Mouse (Mus musculus): ENCODE measurements at regions not wholly inside any gene's neighbourhood (a gene's known extent, or its start where the extent isn't known, plus 50 kb on each side); places are given as distances from the start of the nearest gene placed in this dataset.

DNA sequence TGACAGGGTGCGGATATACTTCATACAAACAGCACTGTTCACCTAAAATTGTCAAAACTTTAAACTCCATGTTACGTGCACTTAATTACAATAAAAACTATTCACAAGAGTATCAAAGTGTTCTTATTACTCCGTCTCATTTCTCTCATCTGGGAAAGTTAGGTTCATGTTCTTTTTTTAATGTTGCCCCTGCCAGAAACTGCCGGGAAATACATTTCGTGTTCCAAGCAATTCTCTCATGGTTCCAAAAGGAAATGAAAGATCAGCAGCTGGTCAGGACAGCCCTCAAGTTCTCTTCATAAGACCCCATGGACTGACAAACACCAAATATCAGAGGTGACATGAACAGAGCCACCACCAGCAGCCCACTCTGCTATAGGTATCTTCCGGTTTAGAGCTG lies 565.7 kb downstream of the Nfib start:
- Histone ChIP-seq H3K4me3 (ENCODE audit: low read depth, low read length) (no peak overlapping the region), H3K27me3 (ENCODE audit: control insufficient read depth, insufficient read depth, low read length) (no peaks in the 10 kb centered on the region), H3K4me1 (ENCODE audit: control insufficient read depth, insufficient read depth, low read length) (no peaks in the 10 kb centered on the region), H3K27ac (replicated peaks; ENCODE audit: low read depth, low read length) (no peak overlapping the region), H3K9me3 (replicated peaks; ENCODE audit: control insufficient read depth, low read length) (no peaks in the 10 kb centered on the region), H3K4me2 (ENCODE audit: low read depth, low read length) (no peak overlapping the region), H3K9ac (replicated peaks; ENCODE audit: low read length) (no peak overlapping the region), H3K36me3 (replicated peaks; ENCODE audit: control insufficient read depth, insufficient read depth, low read depth, low read length) (no peaks in the 10 kb centered on the region)
- 93% methylated on average over 6 of the region's 6 CpGs for WGBS
- no peak for ATAC-seq (replicated peaks; ENCODE audit: insufficient number of reproducible peaks, low FRiP score, low TSS enrichment, low read depth)
- DNase-seq (ENCODE audit: low spot score), result no peak

DNA sequence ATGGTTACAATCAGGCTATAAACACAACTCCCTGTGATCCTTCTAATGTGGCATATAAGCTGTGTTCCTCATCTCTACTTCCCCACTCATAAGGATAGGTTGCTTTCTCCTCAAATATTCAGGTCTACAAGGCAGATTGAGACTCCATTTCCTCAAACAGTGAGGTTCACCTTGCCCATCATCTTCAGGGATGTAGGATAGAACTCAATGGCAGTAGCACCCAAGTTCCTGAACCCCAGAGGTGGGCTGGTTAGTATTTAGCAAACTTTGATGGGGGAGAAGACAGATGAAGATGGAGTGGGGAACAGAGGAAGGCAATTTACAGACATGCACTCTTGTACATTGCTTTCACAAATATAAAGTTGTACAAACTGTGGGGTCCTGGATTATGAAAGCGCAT lies 566.5 kb downstream of the Nfib start:
- H3K36me3 ChIP-seq (replicated peaks; ENCODE audit: control insufficient read depth, insufficient read depth, low read depth, low read length), result no peaks in the 10 kb centered on the region
- ATAC-seq (replicated peaks; ENCODE audit: insufficient number of reproducible peaks, low FRiP score, low TSS enrichment, low read depth) (no peak), DNase-seq (ENCODE audit: low spot score) (no peak)
- no peak overlapping the region for H3K27ac ChIP-seq (replicated peaks; ENCODE audit: low read depth, low read length)
- H3K9ac ChIP-seq (replicated peaks; ENCODE audit: low read length), result no peak overlapping the region
- no peak overlapping the region for H3K4me2 ChIP-seq (ENCODE audit: low read depth, low read length)
- no peak overlapping the region for H3K4me3 ChIP-seq (ENCODE audit: low read depth, low read length)
- no peaks in the 10 kb centered on the region for H3K9me3 ChIP-seq (replicated peaks; ENCODE audit: control insufficient read depth, low read length)
- H3K4me1 ChIP-seq (ENCODE audit: control insufficient read depth, insufficient read depth, low read length), result no peaks in the 10 kb centered on the region
- no peaks in the 10 kb centered on the region for H3K27me3 ChIP-seq (ENCODE audit: control insufficient read depth, insufficient read depth, low read length)
- WGBS, result 94% methylated on average over 1 of the region's 1 CpGs

DNA sequence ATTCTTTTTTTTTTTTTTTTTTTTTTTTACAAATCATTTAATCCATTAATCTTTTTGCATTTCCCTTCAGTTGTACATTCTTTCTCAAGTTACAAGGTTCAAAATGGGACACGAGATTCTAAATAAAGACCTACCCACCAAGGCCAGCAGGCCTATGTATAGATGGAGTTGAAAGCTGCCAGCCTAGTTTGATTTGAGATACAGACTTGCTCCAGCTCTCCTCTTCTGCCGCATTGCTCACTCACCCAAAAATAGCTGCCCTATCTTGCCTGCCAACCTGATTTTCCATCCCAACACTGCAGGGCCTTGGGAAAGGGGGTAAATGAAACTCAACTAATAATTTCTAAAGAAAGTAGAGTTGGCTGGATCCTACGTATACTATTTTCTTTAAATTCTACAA lies 572.7 kb downstream of the Nfib start:
- WGBS, result 83% methylated on average over 3 of the region's 3 CpGs
- no peaks in the 10 kb centered on the region for H3K36me3 ChIP-seq (replicated peaks; ENCODE audit: control insufficient read depth, insufficient read depth, low read depth, low read length)
- no peak overlapping the region for H3K4me3 ChIP-seq (ENCODE audit: low read depth, low read length)
- no peaks in the 10 kb centered on the region for H3K4me1 ChIP-seq (ENCODE audit: control insufficient read depth, insufficient read depth, low read length)
- no peak overlapping the region for H3K4me2 ChIP-seq (ENCODE audit: low read depth, low read length)
- H3K9ac ChIP-seq (replicated peaks; ENCODE audit: low read length), result no peak overlapping the region
- DNase-seq (ENCODE audit: low spot score) (no peak), ATAC-seq (replicated peaks; ENCODE audit: insufficient number of reproducible peaks, low FRiP score, low TSS enrichment, low read depth) (no peak)
- no peaks in the 10 kb centered on the region for H3K27me3 ChIP-seq (ENCODE audit: control insufficient read depth, insufficient read depth, low read length)
- no peak overlapping the region for H3K27ac ChIP-seq (replicated peaks; ENCODE audit: low read depth, low read length)
- no peaks in the 10 kb centered on the region for H3K9me3 ChIP-seq (replicated peaks; ENCODE audit: control insufficient read depth, low read length)

DNA sequence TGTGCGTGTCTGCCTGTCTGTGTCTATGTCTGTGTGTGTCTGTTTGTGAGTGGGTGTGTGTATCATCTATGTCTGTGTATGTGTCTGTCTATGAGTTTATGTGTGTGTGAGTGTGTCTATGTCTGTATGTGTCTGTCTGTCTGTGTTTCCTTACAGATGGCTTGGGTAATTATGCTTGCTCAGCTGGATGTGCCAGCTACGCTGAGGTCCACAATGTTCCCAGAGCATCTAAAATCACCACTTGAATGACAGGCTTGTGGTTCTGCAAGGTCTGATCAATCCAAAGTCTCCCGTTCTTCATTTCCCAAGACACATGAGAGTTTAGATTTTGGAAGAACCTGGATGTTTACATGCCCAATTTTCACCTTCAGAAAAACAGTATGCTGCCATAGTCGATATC lies 573.2 kb downstream of the Nfib start:
- no peaks in the 10 kb centered on the region for H3K9me3 ChIP-seq (replicated peaks; ENCODE audit: control insufficient read depth, low read length)
- no peak overlapping the region for H3K27ac ChIP-seq (replicated peaks; ENCODE audit: low read depth, low read length)
- no peaks in the 10 kb centered on the region for H3K27me3 ChIP-seq (ENCODE audit: control insufficient read depth, insufficient read depth, low read length)
- WGBS, result 88% methylated on average over 4 of the region's 4 CpGs
- no peaks in the 10 kb centered on the region for H3K4me1 ChIP-seq (ENCODE audit: control insufficient read depth, insufficient read depth, low read length)
- H3K4me2 ChIP-seq (ENCODE audit: low read depth, low read length), result no peak overlapping the region
- ATAC-seq (replicated peaks; ENCODE audit: insufficient number of reproducible peaks, low FRiP score, low TSS enrichment, low read depth) (no peak), DNase-seq (ENCODE audit: low spot score) (no peak)
- H3K36me3 ChIP-seq (replicated peaks; ENCODE audit: control insufficient read depth, insufficient read depth, low read depth, low read length), result no peaks in the 10 kb centered on the region
- no peak overlapping the region for H3K9ac ChIP-seq (replicated peaks; ENCODE audit: low read length)
- H3K4me3 ChIP-seq (ENCODE audit: low read depth, low read length), result no peak overlapping the region

DNA sequence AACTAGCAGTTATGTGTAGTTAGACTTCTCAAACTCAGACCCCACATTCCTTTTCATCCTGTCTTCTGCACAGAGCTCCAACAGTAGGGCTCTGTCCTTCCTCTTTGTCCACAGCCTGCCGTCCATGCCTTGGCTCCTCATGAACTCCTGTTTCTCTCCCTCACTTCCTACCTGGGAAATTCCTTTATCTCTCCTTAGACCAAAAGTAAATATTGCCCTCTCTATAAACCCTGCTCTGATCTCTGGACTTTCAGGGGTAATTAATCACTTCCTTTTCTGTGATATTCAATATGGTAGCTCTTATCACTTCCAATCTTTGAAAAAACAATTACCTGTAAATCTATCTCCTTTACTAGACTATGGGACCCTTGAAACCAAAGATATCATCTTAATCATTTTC lies 576.1 kb downstream of the Nfib start:
- DNase-seq (ENCODE audit: low spot score) (no peak), ATAC-seq (replicated peaks; ENCODE audit: insufficient number of reproducible peaks, low FRiP score, low TSS enrichment, low read depth) (no peak)
- H3K27me3 ChIP-seq (ENCODE audit: control insufficient read depth, insufficient read depth, low read length), result no peaks in the 10 kb centered on the region
- H3K4me3 ChIP-seq (ENCODE audit: low read depth, low read length), result no peak overlapping the region
- no peaks in the 10 kb centered on the region for H3K9me3 ChIP-seq (replicated peaks; ENCODE audit: control insufficient read depth, low read length)
- 40% methylated on average over 1 of the region's 1 CpGs for WGBS
- no peak overlapping the region for H3K4me2 ChIP-seq (ENCODE audit: low read depth, low read length)
- H3K9ac ChIP-seq (replicated peaks; ENCODE audit: low read length), result no peak overlapping the region
- no peaks in the 10 kb centered on the region for H3K4me1 ChIP-seq (ENCODE audit: control insufficient read depth, insufficient read depth, low read length)
- H3K27ac ChIP-seq (replicated peaks; ENCODE audit: low read depth, low read length), result no peak overlapping the region
- H3K36me3 ChIP-seq (replicated peaks; ENCODE audit: control insufficient read depth, insufficient read depth, low read depth, low read length), result no peaks in the 10 kb centered on the region

DNA sequence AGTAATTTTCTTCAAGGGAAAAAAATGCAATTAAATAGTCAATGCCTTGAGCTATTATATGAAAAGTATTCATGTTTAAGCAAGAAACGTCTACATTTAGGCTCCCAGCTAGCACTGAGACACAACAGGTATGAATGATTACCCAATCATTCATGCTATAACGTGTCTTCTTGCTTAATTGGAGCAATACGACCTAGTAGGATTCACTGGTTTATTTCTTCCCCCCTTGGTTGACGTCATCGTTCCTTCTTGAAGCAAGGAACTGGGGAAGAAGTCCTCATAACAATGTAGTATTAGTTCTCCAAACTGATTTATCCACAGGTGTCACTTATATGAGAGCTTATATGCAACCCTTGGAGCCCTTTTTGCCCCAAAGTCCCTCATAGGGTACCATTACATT lies 581.8 kb downstream of the Nfib start:
- H3K9me3 ChIP-seq (replicated peaks; ENCODE audit: control insufficient read depth, low read length), result no peaks in the 10 kb centered on the region
- WGBS, result 75% methylated on average over 5 of the region's 5 CpGs
- no peaks in the 10 kb centered on the region for H3K36me3 ChIP-seq (replicated peaks; ENCODE audit: control insufficient read depth, insufficient read depth, low read depth, low read length)
- no peak overlapping the region for H3K27ac ChIP-seq (replicated peaks; ENCODE audit: low read depth, low read length)
- no peaks in the 10 kb centered on the region for H3K4me1 ChIP-seq (ENCODE audit: control insufficient read depth, insufficient read depth, low read length)
- no peak overlapping the region for H3K4me2 ChIP-seq (ENCODE audit: low read depth, low read length)
- H3K4me3 ChIP-seq (ENCODE audit: low read depth, low read length), result no peak overlapping the region
- no peak for DNase-seq (ENCODE audit: low spot score)
- no peaks in the 10 kb centered on the region for H3K27me3 ChIP-seq (ENCODE audit: control insufficient read depth, insufficient read depth, low read length)
- no peak overlapping the region for H3K9ac ChIP-seq (replicated peaks; ENCODE audit: low read length)
- ATAC-seq (replicated peaks; ENCODE audit: insufficient number of reproducible peaks, low FRiP score, low TSS enrichment, low read depth), result no peak

DNA sequence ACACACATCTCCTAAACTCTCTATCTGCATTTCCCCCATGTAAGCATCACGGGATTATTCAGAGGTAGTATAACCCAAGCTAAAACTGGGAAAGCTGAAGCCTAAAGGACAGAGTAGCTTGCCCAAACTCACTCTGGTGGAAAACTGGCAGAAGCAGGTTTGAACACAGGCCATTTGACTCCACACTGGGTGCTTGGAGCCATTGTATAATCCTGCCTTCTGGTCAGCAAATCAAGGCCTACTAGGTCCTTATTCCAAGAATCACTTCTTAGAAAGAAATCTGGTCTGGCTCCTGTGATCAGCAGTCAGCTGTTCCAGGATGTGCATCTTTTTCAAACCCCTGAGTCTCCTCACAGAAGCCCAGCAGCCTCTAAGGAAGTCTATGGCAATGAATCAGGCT lies 582.4 kb downstream of the Nfib start:
- no peak overlapping the region for H3K27ac ChIP-seq (replicated peaks; ENCODE audit: low read depth, low read length)
- H3K27me3 ChIP-seq (ENCODE audit: control insufficient read depth, insufficient read depth, low read length), result no peaks in the 10 kb centered on the region
- H3K4me3 ChIP-seq (ENCODE audit: low read depth, low read length), result no peak overlapping the region
- DNase-seq (ENCODE audit: low spot score), result no peak
- ATAC-seq (replicated peaks; ENCODE audit: insufficient number of reproducible peaks, low FRiP score, low TSS enrichment, low read depth), result no peak
- no peak overlapping the region for H3K9ac ChIP-seq (replicated peaks; ENCODE audit: low read length)
- no peaks in the 10 kb centered on the region for H3K9me3 ChIP-seq (replicated peaks; ENCODE audit: control insufficient read depth, low read length)
- no peaks in the 10 kb centered on the region for H3K4me1 ChIP-seq (ENCODE audit: control insufficient read depth, insufficient read depth, low read length)
- H3K36me3 ChIP-seq (replicated peaks; ENCODE audit: control insufficient read depth, insufficient read depth, low read depth, low read length), result no peaks in the 10 kb centered on the region
- 93% methylated on average over 1 of the region's 1 CpGs for WGBS
- H3K4me2 ChIP-seq (ENCODE audit: low read depth, low read length), result no peak overlapping the region

DNA sequence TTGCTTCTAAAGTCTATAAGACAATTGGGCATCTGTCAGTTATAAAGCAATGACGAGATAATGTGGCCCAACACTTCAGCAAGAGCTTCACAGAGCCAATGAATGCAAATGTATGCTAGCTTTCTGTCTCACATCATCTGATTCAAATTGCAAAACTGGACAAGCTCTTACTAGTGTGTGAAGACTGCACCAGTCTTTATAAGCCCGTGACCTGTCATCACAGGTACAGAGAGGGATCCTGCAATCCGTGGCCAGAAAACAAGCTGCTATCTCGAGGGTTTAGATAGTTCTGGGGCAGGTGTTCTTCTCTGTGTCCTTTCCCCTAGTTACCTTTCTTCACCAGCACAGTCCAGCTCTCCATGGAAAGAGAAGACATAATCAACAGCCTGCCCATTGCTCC lies 584.8 kb downstream of the Nfib start:
- Histone ChIP-seq H3K4me3 (ENCODE audit: low read depth, low read length) (no peak overlapping the region), H3K4me2 (ENCODE audit: low read depth, low read length) (no peak overlapping the region), H3K9me3 (replicated peaks; ENCODE audit: control insufficient read depth, low read length) (no peaks in the 10 kb centered on the region), H3K27me3 (ENCODE audit: control insufficient read depth, insufficient read depth, low read length) (no peaks in the 10 kb centered on the region), H3K36me3 (replicated peaks; ENCODE audit: control insufficient read depth, insufficient read depth, low read depth, low read length) (no peaks in the 10 kb centered on the region), H3K4me1 (ENCODE audit: control insufficient read depth, insufficient read depth, low read length) (no peaks in the 10 kb centered on the region), H3K9ac (replicated peaks; ENCODE audit: low read length) (no peak overlapping the region), H3K27ac (replicated peaks; ENCODE audit: low read depth, low read length) (no peak overlapping the region)
- WGBS, result 68% methylated on average over 4 of the region's 4 CpGs
- ATAC-seq (replicated peaks; ENCODE audit: insufficient number of reproducible peaks, low FRiP score, low TSS enrichment, low read depth) (no peak), DNase-seq (ENCODE audit: low spot score) (no peak)

DNA sequence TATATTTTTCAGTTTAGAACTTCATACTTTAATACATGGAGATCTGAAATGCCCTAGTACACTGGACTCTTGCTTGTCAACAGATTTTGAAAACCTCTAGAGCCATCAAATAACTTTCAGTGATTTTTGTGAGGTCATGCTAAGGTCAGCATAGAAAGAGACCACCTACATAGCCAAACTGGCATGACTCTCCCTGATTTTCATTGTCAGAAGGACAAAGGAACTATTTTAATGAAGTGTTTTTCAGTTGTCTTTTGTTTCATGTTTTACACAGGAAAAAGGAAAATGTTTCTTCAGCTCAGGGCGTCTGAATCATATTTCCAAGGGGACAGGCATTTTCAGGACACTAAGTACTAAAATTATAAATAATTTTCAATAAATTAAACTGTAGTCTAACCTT lies 585.2 kb downstream of the Nfib start:
- 43% methylated on average over 1 of the region's 1 CpGs for WGBS
- ATAC-seq (replicated peaks; ENCODE audit: insufficient number of reproducible peaks, low FRiP score, low TSS enrichment, low read depth), result no peak
- no peak for DNase-seq (ENCODE audit: low spot score)
- no peaks in the 10 kb centered on the region for H3K9me3 ChIP-seq (replicated peaks; ENCODE audit: control insufficient read depth, low read length)
- H3K4me2 ChIP-seq (ENCODE audit: low read depth, low read length), result no peak overlapping the region
- H3K27ac ChIP-seq (replicated peaks; ENCODE audit: low read depth, low read length), result no peak overlapping the region
- no peak overlapping the region for H3K4me3 ChIP-seq (ENCODE audit: low read depth, low read length)
- H3K9ac ChIP-seq (replicated peaks; ENCODE audit: low read length), result no peak overlapping the region
- no peaks in the 10 kb centered on the region for H3K27me3 ChIP-seq (ENCODE audit: control insufficient read depth, insufficient read depth, low read length)
- H3K4me1 ChIP-seq (ENCODE audit: control insufficient read depth, insufficient read depth, low read length), result no peaks in the 10 kb centered on the region
- no peaks in the 10 kb centered on the region for H3K36me3 ChIP-seq (replicated peaks; ENCODE audit: control insufficient read depth, insufficient read depth, low read depth, low read length)
